Mouse (Mus musculus) hindbrain, embryonic 11.5 days (tissue): ENCODE data around the gene Hist1h1d. TPM values are rescaled to one million over a fixed set of nuclear protein-coding genes. Genes with fewer than 3 reads are reported as not detected.
A peak's percentile ranks its signal among the peaks of the same experiment; 100 is the strongest.
"Not testable (repeated sequence)": the region's sequence is repeated elsewhere in the genome, so short reads cannot be mapped to it uniquely, and the experiment has no call there.

Experiments
- ATAC-seq: fragments of 200-750 bp; cut with Nextera tagmentation; 2 replicates; pipeline ENCODE4 v1.8.0; 2017; ENCODE audit warnings: mild to moderate bottlenecking, moderate TSS enrichment, moderate library complexity; ENCODE audit not compliant: low FRiP score
- DNase-seq: peaks from one replicate; pipeline ENCODE4 v3.0.0-alpha.2; 2015; ENCODE audit warnings: low spot score
- H3K27ac ChIP-seq: fragments of 300-500 bp; sonication (generic); 2 replicates; pipeline ENCODE4 v1.5.1; 2014; ENCODE audit warnings: mild to moderate bottlenecking, low read depth, low read length
- H3K27me3 ChIP-seq: fragments of 300-500 bp; sonication (generic); 2 replicates; pipeline ENCODE4 v1.6.1; 2014; ENCODE audit warnings: mild to moderate bottlenecking, low read length, moderate library complexity, mixed read lengths; ENCODE audit not compliant: control insufficient read depth, insufficient read depth
- H3K36me3 ChIP-seq: fragments of 300-500 bp; sonication (generic); 2 replicates; pipeline ENCODE4 v1.6.1; 2014; ENCODE audit warnings: mild to moderate bottlenecking, low read length, moderate library complexity, mixed read lengths; ENCODE audit not compliant: control insufficient read depth, insufficient read depth
- H3K4me1 ChIP-seq: fragments of 300-500 bp; sonication (generic); replicated peaks from 2 replicates; pipeline ENCODE4 v1.6.1; 2014; ENCODE audit warnings: low read length, mixed read lengths; ENCODE audit not compliant: control insufficient read depth, insufficient read depth
- H3K4me2 ChIP-seq: fragments of 300-500 bp; sonication (generic); replicated peaks from 2 replicates; pipeline ENCODE4 v1.6.1; 2014; ENCODE audit warnings: mild to moderate bottlenecking, low read depth, low read length
- H3K4me3 ChIP-seq: fragments of 300-500 bp; sonication (generic); 2 replicates; pipeline ENCODE4 v1.5.1; 2014; ENCODE audit warnings: low read depth, low read length
- H3K9ac ChIP-seq: fragments of 300-500 bp; sonication (generic); 2 replicates; pipeline ENCODE4 v1.6.1; 2014; ENCODE audit warnings: low read depth, low read length
- H3K9me3 ChIP-seq: fragments of 300-500 bp; sonication (generic); 2 replicates; pipeline ENCODE4 v1.6.1; 2016; ENCODE audit warnings: low read length; ENCODE audit not compliant: control insufficient read depth
- WGBS: fragments of 180-500 bp; shearing (Covaris S2); extraction: QIAGEN DNeasy Blood & Tissue Kit; methylation state at CpG from one replicate; pipeline ENCODE4 v1.1.7; 2014; 5-methylcytosine and 5-hydroxymethylcytosine counted together
- polyA plus RNA-seq: library from polyadenylated mRNA; unstranded; fragments of >200 nt; fragmentation: Nextera tagmentation; extraction: Ambion mirVana; gene quantifications from 2 replicates; pipeline ENCODE4 v1.2.1, GENCODE M21; 2014

Hist1h1d gene
- polyA plus RNA-seq, 1 experiment from 2014 or later, result 0.56 TPM

DNA sequence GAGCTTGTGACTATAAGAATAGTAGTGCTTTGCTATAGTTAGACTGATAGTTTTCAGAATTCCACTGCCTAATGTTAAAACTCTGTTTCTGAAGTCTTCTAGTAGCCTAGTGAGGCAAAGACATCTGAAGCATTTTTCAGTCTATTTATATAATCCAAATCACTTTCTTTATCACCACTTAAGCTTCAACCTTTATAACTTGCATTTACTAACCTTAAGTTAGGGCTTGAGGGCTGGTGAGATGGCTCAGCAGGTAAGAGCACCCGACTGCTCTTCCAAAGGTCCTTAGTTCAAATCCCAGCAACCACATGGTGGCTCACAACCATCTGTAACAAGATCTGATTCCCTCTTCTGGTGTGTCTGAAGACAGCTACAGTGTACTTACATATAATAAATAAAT, 13.2 kb upstream of the Hist1h1d start:
- H3K9me3 ChIP-seq, DNase-seq, H3K36me3 ChIP-seq, H3K27me3 ChIP-seq, H3K27ac ChIP-seq, H3K4me1 ChIP-seq, H3K9ac ChIP-seq, ATAC-seq, H3K4me3 ChIP-seq, H3K4me2 ChIP-seq: not testable (repeated sequence)
- WGBS, result 76% methylated on average over 1 of the region's 1 CpGs

- Histone ChIP-seq H3K4me3 (no peak overlapping the region), H3K4me1 (0 out of 2 replicates have a peak, but pooled peaks cover 2% of the 10 kb centered on the region), H3K9ac (no peak overlapping the region), H3K9me3 (no peaks in the 10 kb centered on the region), H3K27ac (no peak overlapping the region), H3K4me2 (no peak overlapping the region), H3K36me3 (no peaks in the 10 kb centered on the region), H3K27me3 (no peaks in the 10 kb centered on the region)
- no peak for DNase-seq
- ATAC-seq, result no peak
- 95% methylated on average over 3 of the region's 3 CpGs for WGBS
Measured at GRCm38 (mm10) chr13:23541497-23541896, 11.6 kb upstream of the Hist1h1d start.

DNA sequence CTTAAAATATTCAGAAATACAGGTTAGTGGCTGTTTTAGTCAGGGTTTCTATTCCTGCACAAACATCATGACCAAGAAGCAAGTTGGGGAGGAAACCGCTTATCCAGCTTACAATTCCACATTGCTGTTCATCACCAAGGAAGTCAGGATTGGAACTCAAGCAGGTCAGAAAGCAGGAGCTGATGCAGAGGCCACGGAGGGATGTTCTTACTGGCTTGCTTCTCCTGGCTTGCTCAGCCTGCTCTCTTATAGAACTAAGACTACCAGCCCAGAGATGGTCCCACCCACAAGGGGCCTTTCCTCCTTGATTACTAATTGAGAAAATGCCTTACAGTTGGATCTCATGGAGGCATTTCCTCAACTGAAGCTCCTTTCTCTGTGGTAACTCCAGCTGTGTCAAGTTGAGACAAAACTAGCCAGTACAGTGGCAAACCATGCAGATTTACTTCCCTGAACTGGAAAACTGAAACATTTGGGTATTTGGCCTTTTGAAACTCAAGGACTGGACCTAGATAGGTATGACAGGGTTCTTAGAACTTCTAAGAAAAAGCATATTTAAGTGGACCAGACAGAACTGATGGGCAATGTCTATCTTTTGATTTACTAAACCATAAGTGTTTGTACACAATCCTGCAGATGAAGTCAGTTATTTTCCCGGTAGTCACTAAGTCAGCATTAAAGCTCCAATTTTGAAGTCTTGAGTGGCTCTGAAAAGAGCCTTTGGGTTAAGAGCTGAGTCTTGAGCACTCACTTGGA, 10.7 kb upstream of the Hist1h1d start:
- 9% methylated on average over 3 of the region's 3 CpGs for WGBS
- not testable (repeated sequence) for H3K4me1 ChIP-seq, ATAC-seq, H3K36me3 ChIP-seq, H3K9me3 ChIP-seq, H3K27me3 ChIP-seq
- Histone ChIP-seq H3K4me3 (peak overlapping the region; percentile 40), H3K9ac (peak overlapping the region; percentile 64), H3K4me2 (peak overlapping the region; percentile 57), H3K27ac (peak overlapping the region; percentile 74)
- DNase-seq, result peak; percentile 39

- peak within 1 kb of the TSS; percentile 40 for H3K4me3 ChIP-seq
- H3K27ac ChIP-seq, result peak within 1 kb of the TSS; percentile 86
- DNase-seq (peak; percentile 77), ATAC-seq (peak; percentile 93)
- H3K9me3 ChIP-seq, H3K27me3 ChIP-seq, H3K36me3 ChIP-seq, H3K4me1 ChIP-seq: not testable (repeated sequence)
- peak within 1 kb of the TSS; percentile 64 for H3K9ac ChIP-seq
- peak within 1 kb of the TSS; percentile 67 for H3K4me2 ChIP-seq
- under 1% methylated on average over 24 of the region's 42 CpGs for WGBS
Measured at GRCm38 (mm10) chr13:23542999-23543607, 10.0 kb upstream of the Hist1h1d start, which contains the start of gene Hist1h2bh. Hist1h2bh (minus strand) TSS chr13:23543392.

DNA sequence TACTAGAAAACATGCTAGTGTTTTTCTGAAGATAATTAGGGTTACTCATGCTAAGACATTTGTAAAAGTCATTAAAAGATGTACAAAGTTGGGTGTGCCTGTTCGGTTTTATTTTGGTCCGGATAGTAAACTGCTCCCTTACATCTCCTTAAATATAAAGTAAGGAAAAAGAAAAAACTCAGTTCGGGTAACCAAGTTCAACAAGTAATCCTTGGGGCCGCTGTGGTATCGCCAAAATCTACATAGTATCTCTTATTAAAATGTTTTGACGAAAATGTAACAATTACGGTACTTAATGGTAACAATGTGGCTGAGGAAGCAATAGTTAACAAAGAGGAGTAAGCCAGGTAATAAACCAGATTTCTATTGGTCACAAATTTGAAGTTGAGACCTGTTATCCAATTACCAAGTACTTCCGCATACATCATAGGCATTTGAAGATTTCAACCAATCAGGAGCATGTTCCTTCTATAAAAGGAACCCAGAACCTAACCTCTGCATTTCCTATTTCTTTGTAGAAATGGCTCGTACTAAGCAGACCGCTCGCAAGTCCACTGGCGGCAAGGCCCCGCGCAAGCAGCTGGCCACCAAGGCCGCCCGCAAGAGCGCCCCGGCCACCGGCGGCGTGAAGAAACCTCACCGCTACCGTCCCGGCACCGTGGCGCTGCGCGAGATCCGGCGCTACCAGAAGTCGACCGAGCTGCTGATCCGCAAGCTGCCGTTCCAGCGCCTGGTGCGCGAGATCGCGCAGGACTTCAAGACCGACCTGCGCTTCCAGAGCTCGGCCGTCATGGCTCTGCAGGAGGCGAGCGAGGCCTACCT, 8.9 kb upstream of the Hist1h1d start, which contains the start of gene Hist1h3f:
Gene Hist1h3f (plus strand): TSS at position 88 of the 822 bp plus-strand sequence.
- H3K27me3 ChIP-seq, result no peaks in the 10 kb centered on the region
- peak within 1 kb of the TSS; percentile 67 for H3K4me2 ChIP-seq
- H3K9ac ChIP-seq, result peak within 1 kb of the TSS; percentile 64
- H3K4me3 ChIP-seq, result peak within 1 kb of the TSS; percentile 40
- no peaks in the 10 kb centered on the region for H3K36me3 ChIP-seq
- peak within 1 kb of the TSS; percentile 86 for H3K27ac ChIP-seq
- H3K4me1 ChIP-seq, result no peaks in the 10 kb centered on the region
- H3K9me3 ChIP-seq, result no peaks in the 10 kb centered on the region
- ATAC-seq, result peak; percentile 94
- DNase-seq, result peak; percentile 88
- under 1% methylated on average over 14 of the region's 45 CpGs for WGBS

GRCm38 (mm10) chr13:23544787-23545120, 8.3 kb upstream of the Hist1h1d start:
- H3K9ac ChIP-seq, ATAC-seq, H3K4me1 ChIP-seq, H3K36me3 ChIP-seq, H3K9me3 ChIP-seq, DNase-seq, H3K27ac ChIP-seq, H3K27me3 ChIP-seq: not testable (repeated sequence)
- H3K4me3 ChIP-seq, result peak overlapping the region; percentile 39
- H3K4me2 ChIP-seq, result peak overlapping the region; percentile 32; the same call in 1 of the 2 replicates
- WGBS, result 0% methylated on average over 3 of the region's 14 CpGs

DNA sequence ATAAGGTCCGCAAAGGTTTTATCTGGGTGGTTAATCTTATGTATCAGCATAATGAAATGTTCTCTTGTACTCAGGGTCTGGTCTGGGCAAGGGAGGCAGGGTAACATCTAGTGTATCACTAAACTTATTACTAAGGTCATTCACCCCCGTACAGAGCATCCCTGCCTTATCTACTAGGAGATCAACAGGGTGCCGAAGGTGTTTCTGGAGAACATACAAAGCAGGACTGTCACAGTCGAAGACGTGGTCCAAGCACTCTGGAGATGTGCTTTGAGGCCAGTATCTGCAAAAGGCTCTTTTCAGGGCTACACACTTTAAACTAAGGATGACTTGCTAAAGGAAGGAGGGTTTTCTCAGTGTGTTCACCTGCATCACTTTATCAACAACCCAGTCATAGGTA, 6.4 kb upstream of the Hist1h1d start:
- Histone ChIP-seq H3K9ac (no peak overlapping the region), H3K9me3 (no peaks in the 10 kb centered on the region), H3K4me2 (no peak overlapping the region), H3K36me3 (no peaks in the 10 kb centered on the region), H3K4me1 (no peaks in the 10 kb centered on the region), H3K27ac (no peak overlapping the region; the same call in 1 of the 2 replicates), H3K27me3 (no peaks in the 10 kb centered on the region), H3K4me3 (no peak overlapping the region)
- ATAC-seq (no peak), DNase-seq (no peak)
- 76% methylated on average over 5 of the region's 5 CpGs for WGBS

DNA sequence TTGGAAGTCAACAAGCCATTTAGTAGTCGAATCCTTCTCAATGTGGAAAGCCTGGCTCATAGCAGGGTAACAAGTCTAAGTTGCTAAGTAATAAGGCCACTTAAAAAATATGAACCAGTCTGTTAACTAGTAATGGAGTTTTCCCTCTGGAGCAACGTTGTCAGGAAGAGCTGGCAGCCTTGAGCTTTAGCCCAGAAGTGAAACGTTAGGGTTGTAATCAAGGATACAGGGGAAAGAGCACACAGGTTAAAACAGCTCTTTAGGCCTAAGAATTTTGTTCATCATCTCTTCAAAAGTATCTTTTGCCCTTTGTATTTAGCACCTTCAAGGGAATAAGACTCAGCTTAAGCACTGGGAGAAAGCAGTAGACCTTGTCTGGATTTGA, 2.3 kb upstream of the Hist1h1d start:
- ATAC-seq, result no peak
- peak overlapping the region; percentile 58 for H3K9ac ChIP-seq
- H3K4me3 ChIP-seq, result peak overlapping the region; percentile 34
- H3K9me3 ChIP-seq, result no peaks in the 10 kb centered on the region
- H3K27ac ChIP-seq, result peak overlapping the region; percentile 84
- no peaks in the 10 kb centered on the region for H3K4me1 ChIP-seq
- peak overlapping the region; percentile 43 for H3K4me2 ChIP-seq
- WGBS, result 7% methylated on average over 3 of the region's 3 CpGs
- H3K27me3 ChIP-seq, result no peaks in the 10 kb centered on the region
- no peaks in the 10 kb centered on the region for H3K36me3 ChIP-seq
- peak; percentile 61 for DNase-seq
